14 mouse cellular contexts compared by ENCODE assay signal in genomic region chr7:133919306-133919705, GRCm38 (mm10).
"Had no signal": no experiment of that assay in that cellular context is flagged by ENCODE, and none has a peak within 500 bp of the region (broad histone marks: within the 10 kb centered on the region; RNA-seq: fewer than 3 reads in every experiment).

No protein-coding gene starts in this region.

- H3K4me1 ChIP-seq: neural tube, embryonic 12.5 days; neural tube, embryonic 13.5 days; neural tube, embryonic 15.5 days had no signal

- H3K4me2 ChIP-seq: neural tube, embryonic 12.5 days; neural tube, embryonic 13.5 days; neural tube, embryonic 15.5 days; stomach, embryonic 15.5 days had no signal

- H3K27me3 ChIP-seq: neural tube, embryonic 12.5 days; neural tube, embryonic 13.5 days; neural tube, embryonic 15.5 days; stomach, embryonic 15.5 days had no signal

- H3K9me3 ChIP-seq: neural tube, embryonic 12.5 days; neural tube, embryonic 15.5 days; stomach, embryonic 15.5 days had no signal

- H3K4me3 ChIP-seq: neural tube, embryonic 12.5 days; neural tube, embryonic 13.5 days; neural tube, embryonic 15.5 days; stomach, embryonic 15.5 days had no signal

- H3K27ac ChIP-seq: neural tube, embryonic 12.5 days; neural tube, embryonic 13.5 days; neural tube, embryonic 15.5 days; stomach, embryonic 15.5 days; stomach, postnatal 0 days had no signal

- DNase-seq: retina, postnatal 1 day; right cerebral cortex, postnatal 4 days; spleen, adult 18-20 months; thymus, adult 18-20 months; thymus, adult 2 months; thymus, postnatal 14 days; thymus, postnatal 25 days; thymus, postnatal 36 days; thymus, postnatal 4 days had no signal

- H3K9ac ChIP-seq: neural tube, embryonic 12.5 days; neural tube, embryonic 13.5 days; neural tube, embryonic 15.5 days; stomach, embryonic 15.5 days had no signal

- H3K36me3 ChIP-seq: neural tube, embryonic 12.5 days; neural tube, embryonic 13.5 days; neural tube, embryonic 15.5 days; stomach, embryonic 15.5 days had no signal
